Mouse (Mus musculus) kidney, embryonic 14.5 days (tissue): ENCODE data around the gene Sept5. TPM values are rescaled to one million over a fixed set of nuclear protein-coding genes. Genes with fewer than 3 reads are reported as not detected.
A peak's percentile ranks its signal among the peaks of the same experiment; 100 is the strongest.

Experiments used
- ATAC-seq: fragments of 200-750 bp; cut with Nextera tagmentation; 2 replicates; pipeline ENCODE4 v1.8.0; 2017; ENCODE audit warnings: moderate number of reproducible peaks, mild to moderate bottlenecking, moderate TSS enrichment, moderate library complexity; ENCODE audit not compliant: low FRiP score, low TSS enrichment
- H3K27ac ChIP-seq: fragments of 300-500 bp; sonication (generic); 2 replicates; pipeline ENCODE4 v1.5.1; 2014; ENCODE audit warnings: low read depth, mild to moderate bottlenecking, low read length, moderate library complexity, mixed read lengths
- H3K27me3 ChIP-seq: fragments of 300-500 bp; sonication (generic); 2 replicates; pipeline ENCODE4 v1.6.1; 2014; ENCODE audit warnings: mild to moderate bottlenecking, low read length; ENCODE audit not compliant: control insufficient read depth, insufficient read depth
- H3K36me3 ChIP-seq: fragments of 300-500 bp; sonication (generic); 2 replicates; pipeline ENCODE4 v1.6.1; 2014; ENCODE audit warnings: low read length, mixed read lengths; ENCODE audit not compliant: control insufficient read depth, insufficient read depth
- H3K4me1 ChIP-seq: fragments of 300-500 bp; sonication (generic); 2 replicates; pipeline ENCODE4 v1.6.1; 2014; ENCODE audit warnings: low read length, mixed read lengths; ENCODE audit not compliant: control insufficient read depth, insufficient read depth
- H3K4me2 ChIP-seq: fragments of 300-500 bp; sonication (generic); replicated peaks from 2 replicates; pipeline ENCODE4 v1.6.1; 2014; ENCODE audit warnings: low read depth, mild to moderate bottlenecking, low read length
- H3K4me3 ChIP-seq: fragments of 300-500 bp; sonication (generic); 2 replicates; pipeline ENCODE4 v1.5.1; 2014; ENCODE audit warnings: mild to moderate bottlenecking, low read length
- H3K9ac ChIP-seq: fragments of 300-500 bp; sonication (generic); 2 replicates; pipeline ENCODE4 v1.6.1; 2014; ENCODE audit warnings: low read depth, mild to moderate bottlenecking, low read length, moderate library complexity
- H3K9me3 ChIP-seq: fragments of 300-500 bp; sonication (generic); 2 replicates; pipeline ENCODE4 v1.6.1; 2016; ENCODE audit warnings: low read length; ENCODE audit not compliant: control insufficient read depth
- WGBS: fragments of 180-500 bp; shearing (Covaris S2); extraction: QIAGEN DNeasy Blood & Tissue Kit; methylation state at CpG from one replicate; pipeline ENCODE4 v1.1.7; 2014; 5-methylcytosine and 5-hydroxymethylcytosine counted together
- polyA plus RNA-seq: library from polyadenylated mRNA; unstranded; fragments of >200 nt; fragmentation: Nextera tagmentation; extraction: Ambion mirVana; gene quantifications from 2 replicates; pipeline ENCODE4 v1.2.1, GENCODE M21; 2014

Gene Sept5
- polyA plus RNA-seq, 1 experiment from 2014 or later = 14.2 TPM

DNA sequence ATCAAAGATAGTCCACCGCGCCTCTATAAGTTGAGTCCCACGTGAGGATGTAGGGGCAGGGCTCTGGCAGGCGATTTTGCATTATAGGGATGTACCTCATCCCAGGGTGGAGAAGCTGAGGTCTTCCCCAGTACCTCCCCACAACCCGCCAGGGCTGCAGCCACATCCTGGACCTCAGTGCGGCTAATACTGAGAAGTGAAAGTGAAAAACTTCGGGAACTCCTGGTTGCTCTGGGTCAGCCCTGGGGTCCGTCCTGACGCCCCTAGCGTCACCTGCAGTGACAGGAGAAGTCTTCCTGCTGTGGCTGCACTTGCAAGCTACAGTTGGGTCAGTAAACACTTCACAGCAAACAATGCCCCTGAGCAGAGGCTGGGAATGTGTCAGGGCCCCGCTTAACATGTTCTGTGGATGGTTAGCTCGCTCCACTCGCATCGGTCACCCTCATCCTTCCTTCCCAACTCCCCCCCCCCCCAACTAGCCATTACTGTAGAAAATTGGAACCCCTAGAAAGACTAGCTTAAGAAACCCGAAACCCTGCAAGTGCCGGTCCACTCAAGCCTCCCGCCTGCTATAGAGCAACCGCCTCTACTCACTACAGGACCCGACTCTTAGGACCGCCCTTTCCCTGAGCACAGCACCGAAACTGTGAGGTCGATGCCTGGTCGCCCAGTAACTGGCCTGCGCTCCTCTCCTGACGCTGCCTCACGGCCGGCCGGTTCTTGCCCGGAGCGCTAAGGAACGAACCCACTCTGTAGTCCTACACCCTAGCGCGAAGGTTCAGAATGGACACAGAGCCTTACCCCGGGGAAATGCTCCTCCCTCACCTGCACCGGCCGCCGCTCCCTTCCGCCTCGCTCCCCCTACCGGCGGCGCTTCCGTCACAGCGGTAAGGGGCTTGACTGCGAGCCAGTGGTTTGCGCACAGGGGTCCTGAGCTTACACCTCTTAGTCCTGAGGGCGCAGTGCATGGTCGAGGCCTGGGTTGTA is 39.7 kb downstream of the Sept5 start, which contains the start of gene Tbx1:
Tbx1 (minus strand) TSS at position 868 of the 987 bp plus-strand sequence.
- H3K4me2 ChIP-seq = peak within 1 kb of the TSS; percentile 35
- no peak within 1 kb of the TSS for H3K27ac ChIP-seq
- 2% methylated on average over 48 of the region's 48 CpGs for WGBS
- peaks cover 20% of the 10 kb centered on the region for H3K4me1 ChIP-seq
- ATAC-seq = no peak; the same call in 1 of the 2 replicates
- no peaks in the 10 kb centered on the region for H3K9me3 ChIP-seq
- H3K36me3 ChIP-seq = no peaks in the 10 kb centered on the region
- peaks cover 91% of the 10 kb centered on the region for H3K27me3 ChIP-seq
- no peak within 1 kb of the TSS for H3K9ac ChIP-seq
- peak within 1 kb of the TSS; percentile 27 for H3K4me3 ChIP-seq

DNA sequence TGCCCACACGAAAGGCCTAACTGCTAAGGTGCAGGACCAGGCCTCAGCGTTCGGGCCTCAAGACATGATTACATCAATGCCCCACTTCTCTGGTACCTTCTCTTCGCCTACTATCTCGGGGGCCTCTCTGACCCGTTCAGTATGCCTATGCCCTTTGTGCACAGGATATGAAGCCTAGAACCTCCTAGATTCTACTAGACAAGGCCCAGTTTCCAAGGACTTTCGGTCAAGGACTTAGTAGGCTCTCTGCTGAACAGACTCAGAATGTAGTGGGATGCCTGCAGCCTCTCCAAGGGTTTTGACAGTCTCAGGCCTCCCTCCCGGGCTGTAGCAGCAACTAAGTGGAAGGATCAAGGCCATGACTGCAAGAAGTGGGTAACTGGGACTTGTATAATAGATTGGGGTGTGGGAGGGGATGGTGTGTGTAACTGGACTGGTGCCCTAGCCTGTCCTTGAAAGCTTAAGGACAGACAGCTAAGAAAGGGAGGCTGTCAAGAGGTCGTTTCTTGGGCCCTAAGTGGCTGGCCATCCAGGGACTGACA is 40.6 kb downstream of the Sept5 start:
- H3K4me2 ChIP-seq = no peak overlapping the region
- peaks cover 20% of the 10 kb centered on the region for H3K4me1 ChIP-seq
- H3K9me3 ChIP-seq = no peaks in the 10 kb centered on the region
- no peaks in the 10 kb centered on the region for H3K36me3 ChIP-seq
- ATAC-seq = no peak
- no peak overlapping the region for H3K4me3 ChIP-seq
- H3K27me3 ChIP-seq = peaks cover 94% of the 10 kb centered on the region
- WGBS = 24% methylated on average over 9 of the region's 9 CpGs
- no peak overlapping the region for H3K27ac ChIP-seq
- H3K9ac ChIP-seq = no peak overlapping the region

DNA sequence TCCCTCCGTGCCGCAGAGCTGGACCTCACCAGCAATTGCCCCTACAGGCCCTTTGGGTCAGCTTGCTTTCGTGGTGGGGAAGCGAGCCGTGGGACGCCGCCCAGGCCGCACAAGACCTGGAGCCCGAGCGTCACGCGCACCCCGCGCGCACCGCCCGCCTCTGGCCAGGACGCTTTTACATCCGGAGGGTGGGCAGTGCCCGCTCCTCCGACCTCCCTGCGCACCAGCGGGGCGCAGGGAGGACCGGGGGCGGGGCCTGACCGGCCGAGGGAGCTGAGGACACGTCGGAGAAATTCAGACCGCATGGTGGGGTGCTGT is 41.1 kb downstream of the Sept5 start:
- no peak overlapping the region for H3K27ac ChIP-seq
- no peak overlapping the region for H3K4me2 ChIP-seq
- H3K36me3 ChIP-seq = no peaks in the 10 kb centered on the region
- H3K4me3 ChIP-seq = no peak overlapping the region; the same call in 1 of the 2 replicates
- H3K9me3 ChIP-seq = no peaks in the 10 kb centered on the region
- no peak for ATAC-seq
- H3K9ac ChIP-seq = no peak overlapping the region
- WGBS = 4% methylated on average over 31 of the region's 31 CpGs
- H3K27me3 ChIP-seq = peaks cover 94% of the 10 kb centered on the region
- peaks cover 20% of the 10 kb centered on the region for H3K4me1 ChIP-seq

DNA sequence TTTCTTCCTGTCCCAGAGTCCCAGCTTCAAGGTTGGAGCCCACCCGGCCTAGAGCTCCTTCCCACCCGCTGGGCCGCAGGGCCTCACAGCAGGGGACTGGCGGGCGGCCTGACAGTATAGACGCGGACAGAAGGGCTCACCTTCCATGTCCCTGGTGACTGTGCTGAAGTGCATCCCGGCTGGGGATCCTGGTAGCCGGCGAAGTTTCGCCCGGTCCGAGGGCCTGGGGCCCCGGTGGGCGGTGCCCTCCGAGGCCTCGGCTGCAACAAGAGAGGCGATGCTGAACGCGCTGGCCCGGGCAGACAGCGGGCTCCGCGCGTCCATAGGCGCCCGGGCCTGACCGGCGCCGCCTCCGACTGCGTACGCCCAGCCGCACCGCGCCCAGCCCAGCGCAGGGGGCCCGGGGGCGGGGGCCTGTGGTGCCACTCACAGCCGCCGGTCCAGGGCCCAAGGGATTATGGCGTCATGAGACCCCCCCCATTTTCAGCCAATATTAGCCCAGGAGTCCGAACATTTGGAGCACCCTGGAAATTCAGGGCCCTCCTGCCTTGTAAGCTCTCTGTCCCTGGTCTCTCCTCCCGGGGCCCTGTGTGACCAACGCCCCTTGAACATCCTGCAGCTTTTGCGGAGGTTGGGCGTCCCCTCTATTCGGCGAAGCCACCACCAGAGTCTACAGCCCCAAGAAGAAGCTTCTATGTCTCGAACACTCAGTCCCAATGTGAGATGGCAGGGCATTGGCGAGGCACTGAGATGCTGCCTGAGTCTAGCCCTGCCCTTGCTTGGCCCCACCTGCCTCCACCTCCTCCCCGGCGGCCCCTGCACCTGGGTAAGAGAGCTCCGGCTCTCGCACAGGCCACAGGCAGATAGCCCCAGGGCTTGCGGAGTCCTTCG is 41.7 kb downstream of the Sept5 start:
- Histone ChIP-seq H3K4me3 (peak overlapping the region; percentile 22), H3K27ac (no peak overlapping the region), H3K9ac (no peak overlapping the region), H3K27me3 (peaks cover 95% of the 10 kb centered on the region), H3K4me1 (peaks cover 20% of the 10 kb centered on the region), H3K4me2 (peak overlapping the region; percentile 33), H3K9me3 (no peaks in the 10 kb centered on the region), H3K36me3 (no peaks in the 10 kb centered on the region)
- ATAC-seq = peak; percentile 32; the same call in 1 of the 2 replicates
- WGBS = under 1% methylated on average over 57 of the region's 57 CpGs

DNA sequence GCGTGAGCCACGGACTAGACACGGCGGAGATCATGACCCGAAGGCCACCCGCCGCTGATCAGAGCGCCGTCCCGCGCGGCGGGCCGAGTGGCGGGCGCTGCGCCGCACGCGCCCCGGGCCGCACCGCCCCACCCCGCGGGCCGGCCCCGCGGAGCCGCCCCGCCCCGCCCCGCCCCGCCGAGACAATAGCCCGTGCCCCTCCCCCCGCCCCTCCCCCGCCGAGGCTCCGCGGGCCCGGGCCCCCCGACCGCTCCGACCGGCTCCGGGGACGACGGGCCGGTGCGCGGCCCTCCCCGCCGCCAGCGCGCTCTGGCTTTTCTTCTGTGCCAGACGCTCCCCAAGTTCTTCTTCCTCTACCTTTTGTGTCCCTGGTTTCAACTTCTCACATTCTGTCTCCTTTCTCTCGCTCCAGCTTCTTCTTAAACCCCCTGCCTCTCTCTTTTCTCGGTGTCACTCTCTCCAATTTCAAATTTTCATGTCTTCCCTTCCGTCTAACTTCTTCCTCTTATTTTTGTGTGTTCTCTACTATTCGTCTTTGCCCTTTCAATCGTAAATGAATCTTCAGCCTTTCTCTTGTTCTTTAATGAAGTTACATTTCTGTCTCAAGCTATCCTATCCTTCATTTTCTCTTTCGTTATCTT is 42.7 kb downstream of the Sept5 start:
- Histone ChIP-seq H3K9me3 (no peaks in the 10 kb centered on the region), H3K27ac (no peak overlapping the region), H3K4me1 (peaks cover 26% of the 10 kb centered on the region), H3K4me3 (peak overlapping the region; percentile 44), H3K36me3 (no peaks in the 10 kb centered on the region), H3K9ac (peak overlapping the region; percentile 48), H3K27me3 (peaks cover 100% of the 10 kb centered on the region), H3K4me2 (peak overlapping the region; percentile 68)
- WGBS = 1% methylated on average over 27 of the region's 62 CpGs
- no peak for ATAC-seq

DNA sequence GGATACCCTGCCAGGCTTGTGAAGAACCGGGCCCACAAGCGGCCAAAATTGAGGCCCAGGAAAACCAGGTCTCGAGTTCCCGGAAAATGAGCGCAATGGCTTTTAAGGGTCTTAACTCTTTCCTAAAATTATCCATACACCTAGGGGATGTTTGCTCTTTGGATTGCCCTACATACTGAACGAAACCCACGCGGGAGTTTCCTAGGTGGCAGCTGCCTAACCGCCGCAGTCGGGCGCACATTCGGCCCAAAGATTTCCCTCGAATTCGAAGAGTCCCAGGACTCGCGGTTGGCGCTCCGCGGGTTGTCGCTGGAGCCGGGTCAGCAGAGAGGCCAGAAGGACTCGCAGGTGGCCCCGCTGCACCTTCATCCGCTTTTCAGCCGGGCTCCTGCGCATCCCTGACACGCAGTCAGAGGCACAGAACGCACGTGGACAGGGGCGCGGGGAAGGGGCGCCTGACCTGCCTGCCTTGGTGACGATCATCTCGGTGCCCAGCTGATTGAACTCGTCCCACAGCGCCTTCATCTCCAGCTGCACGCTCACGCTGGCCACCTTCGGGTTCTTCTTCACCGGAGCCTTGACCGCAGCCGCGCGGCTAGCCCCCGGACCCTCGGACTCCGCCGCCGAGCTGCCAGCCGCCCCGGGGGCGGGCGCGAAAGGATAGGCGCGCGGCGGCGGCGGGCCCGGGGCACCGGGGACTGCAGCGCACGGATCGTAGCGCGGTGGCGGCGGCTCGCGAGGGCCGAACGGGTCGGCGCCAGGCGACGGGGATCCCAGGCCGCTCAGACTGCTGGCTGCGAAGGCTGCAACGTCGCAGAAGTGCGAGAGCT is 43.5 kb downstream of the Sept5 start:
- H3K4me1 ChIP-seq = peaks cover 25% of the 10 kb centered on the region
- ATAC-seq = no peak
- peak overlapping the region; percentile 44 for H3K4me3 ChIP-seq
- peak overlapping the region; percentile 68 for H3K4me2 ChIP-seq
- H3K9me3 ChIP-seq = no peaks in the 10 kb centered on the region
- H3K36me3 ChIP-seq = no peaks in the 10 kb centered on the region
- peaks cover 100% of the 10 kb centered on the region for H3K27me3 ChIP-seq
- H3K9ac ChIP-seq = peak overlapping the region; percentile 48
- 2% methylated on average over 83 of the region's 83 CpGs for WGBS
- H3K27ac ChIP-seq = no peak overlapping the region

DNA sequence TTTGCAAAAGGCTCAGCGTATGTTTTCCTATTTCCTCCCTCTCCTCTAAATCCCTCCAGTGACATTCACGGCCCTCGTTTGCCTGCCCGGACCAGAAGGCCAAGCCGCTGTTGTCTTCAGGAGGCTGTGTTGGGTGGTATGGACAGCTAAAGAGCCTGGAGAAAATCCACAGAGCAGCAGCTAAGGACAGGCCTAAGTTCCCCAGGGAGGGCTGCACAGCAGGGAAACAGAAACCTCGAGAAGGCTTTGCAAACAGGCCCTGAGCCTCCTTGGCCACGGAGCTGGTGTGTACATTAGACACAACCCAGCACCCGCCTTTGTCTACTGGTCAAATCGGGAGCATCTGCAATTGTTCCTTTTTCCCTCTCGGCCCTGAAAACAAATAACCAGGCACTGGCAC is 44.1 kb downstream of the Sept5 start:
- Histone ChIP-seq H3K36me3 (no peaks in the 10 kb centered on the region), H3K27me3 (peaks cover 100% of the 10 kb centered on the region), H3K4me2 (peak overlapping the region; percentile 68; the same call in 1 of the 2 replicates), H3K9ac (no peak overlapping the region), H3K4me1 (peaks cover 25% of the 10 kb centered on the region), H3K4me3 (peak overlapping the region; percentile 44; the same call in 1 of the 2 replicates), H3K27ac (no peak overlapping the region), H3K9me3 (no peaks in the 10 kb centered on the region)
- WGBS = 11% methylated on average over 10 of the region's 10 CpGs
- ATAC-seq = no peak
